Mouse (Mus musculus) ES-Bruce4 (cell line): ENCODE measurements around the gene H2-M3. TPM values are rescaled to one million over a fixed set of nuclear protein-coding genes. Genes with fewer than 3 reads are reported as not detected.
"Not testable (repeated sequence)": the region's sequence is repeated elsewhere in the genome, so short reads cannot be mapped to it uniquely, and the experiment has no call there.

Source experiments
- H3K27ac ChIP-seq: 2 replicates; pipeline ENCODE4 v1.5.1; 2012; ENCODE audit warnings: low read length, inconsistent platforms; ENCODE audit not compliant: insufficient read depth
- H3K27me3 ChIP-seq: 2 replicates; pipeline ENCODE4 v1.6.1; 2012; ENCODE audit warnings: mild to moderate bottlenecking, low read length, inconsistent platforms; ENCODE audit not compliant: control insufficient read depth, poor library complexity, insufficient read depth, severe bottlenecking
- H3K36me3 ChIP-seq: 2 replicates; pipeline ENCODE4 v1.6.1; 2012; ENCODE audit warnings: inconsistent platforms, mild to moderate bottlenecking, low read length, moderate library complexity; ENCODE audit not compliant: control insufficient read depth, poor library complexity, insufficient read depth, severe bottlenecking
- H3K4me1 ChIP-seq: one replicate; pipeline ENCODE4 v1.8.1; 2011; ENCODE audit warnings: low read length; ENCODE audit not compliant: control insufficient read depth, insufficient read depth
- H3K4me3 ChIP-seq: 2 replicates; pipeline ENCODE4 v1.5.1; 2011; ENCODE audit warnings: low read depth, mild to moderate bottlenecking, low read length
- H3K9ac ChIP-seq: 2 replicates; pipeline ENCODE4 v1.6.1; 2012; ENCODE audit warnings: low read depth, mild to moderate bottlenecking, inconsistent platforms; ENCODE audit not compliant: poor library complexity, severe bottlenecking
- H3K9me3 ChIP-seq: replicated peaks from 2 replicates; pipeline ENCODE4 v1.6.1; 2012; ENCODE audit warnings: mild to moderate bottlenecking, low read length, inconsistent platforms; ENCODE audit not compliant: control insufficient read depth, poor library complexity, insufficient read depth, severe bottlenecking
- CTCF ChIP-seq: IDR thresholded peaks from one replicate; pipeline ENCODE4 v1.8.1; 2011; ENCODE audit warnings: low read depth, low read length
- EP300 ChIP-seq: IDR thresholded peaks from 2 replicates; pipeline ENCODE4 v1.6.1; 2011; ENCODE audit warnings: low read depth, low read length; ENCODE audit not compliant: insufficient read depth
- POLR2A ChIP-seq: IDR thresholded peaks from one replicate; pipeline ENCODE4 v1.8.1; 2011; ENCODE audit warnings: low read length; ENCODE audit not compliant: insufficient read depth
- polyA plus RNA-seq: library from polyadenylated mRNA; stranded (reverse); fragments of >200 nt; gene quantifications from 2 replicates; pipeline ENCODE4 v1.2.4, GENCODE M21; 2011; ENCODE audit warnings: low read depth; ENCODE audit not compliant: missing spikeins, insufficient read depth, insufficient read length

Gene H2-M3
- 3.3 and 3.4 TPM in 2 replicates for polyA plus RNA-seq

DNA sequence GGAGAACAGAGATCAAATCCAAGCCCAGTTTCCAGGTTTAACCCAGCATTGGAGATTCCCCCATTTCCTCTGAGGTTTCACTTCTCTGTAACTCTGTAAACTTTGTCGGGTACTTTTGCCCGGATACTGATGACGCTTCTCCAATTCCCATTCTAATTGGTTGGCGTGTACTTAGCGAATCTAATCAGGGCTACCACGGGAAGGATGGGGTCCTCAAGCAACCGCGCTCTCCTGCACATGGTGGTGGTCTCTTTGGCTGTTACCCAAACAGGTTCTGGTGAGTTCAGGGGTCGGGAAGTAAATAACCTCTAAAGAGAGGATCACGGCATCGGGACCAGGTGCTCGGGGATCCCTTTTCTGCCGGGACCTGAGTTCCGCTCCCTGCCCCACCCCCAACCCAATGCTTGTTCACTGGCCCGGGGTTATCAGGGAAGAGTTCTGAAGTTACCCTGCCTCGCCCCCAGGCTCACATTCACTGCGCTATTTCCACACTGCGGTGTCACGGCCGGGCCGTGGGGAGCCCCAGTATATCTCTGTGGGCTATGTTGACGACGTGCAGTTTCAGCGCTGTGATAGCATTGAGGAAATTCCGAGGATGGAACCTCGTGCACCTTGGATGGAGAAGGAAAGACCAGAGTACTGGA lies at the start of gene H2-M3:
H2-M3 (plus strand) TSS at position 163 of the 644 bp plus-strand sequence.
- no peak for TF ChIP-seq CTCF
- TF ChIP-seq POLR2A: no peak
- TF ChIP-seq EP300: no peak
- Histone ChIP-seq H3K4me3 (peak within 1 kb of the TSS; percentile 95), H3K27ac (no peak within 1 kb of the TSS), H3K36me3 (no peaks in the 10 kb centered on the region), H3K9me3 (no peaks in the 10 kb centered on the region), H3K27me3 (no peaks in the 10 kb centered on the region), H3K9ac (peak within 1 kb of the TSS; percentile 61), H3K4me1 (no peaks in the 10 kb centered on the region)

GRCm38 (mm10) chr17:37221879-37222278 lies 48.1 kb upstream of the H2-M3 start:
- Histone ChIP-seq H3K36me3 (no peaks in the 10 kb centered on the region), H3K9me3 (0 out of 2 replicates have a peak, but pooled peaks cover 2% of the 10 kb centered on the region), H3K27ac (no peak overlapping the region), H3K9ac (no peak overlapping the region), H3K4me1 (no peaks in the 10 kb centered on the region), H3K4me3 (no peak overlapping the region), H3K27me3 (no peaks in the 10 kb centered on the region)
- TF ChIP-seq POLR2A (no peak), CTCF (peak; percentile 3)

- not testable (repeated sequence) for H3K36me3 ChIP-seq, H3K4me3 ChIP-seq, H3K9ac ChIP-seq, H3K27ac ChIP-seq, H3K4me1 ChIP-seq, H3K27me3 ChIP-seq
- H3K9me3 ChIP-seq: peaks cover 23% of the 10 kb centered on the region
Observed at GRCm38 (mm10) chr17:37237230-37237629, 32.8 kb upstream of the H2-M3 start, which contains the start of gene Olfr97. Gene Olfr97, minus strand, starts transcription at chr17:37237330.

- no peaks in the 10 kb centered on the region for H3K36me3 ChIP-seq
- TF ChIP-seq POLR2A: no peak
- TF ChIP-seq CTCF: no peak
- no peak for TF ChIP-seq EP300
- no peak overlapping the region for H3K9ac ChIP-seq
- 0 out of 2 replicates have a peak overlapping the region, but pooled peaks have one; percentile 16 for H3K27ac ChIP-seq
- H3K27me3 ChIP-seq: no peaks in the 10 kb centered on the region
- no peak overlapping the region for H3K4me3 ChIP-seq
- no peaks in the 10 kb centered on the region for H3K4me1 ChIP-seq
- peaks cover 23% of the 10 kb centered on the region for H3K9me3 ChIP-seq
Observed at GRCm38 (mm10) chr17:37242198-37242597, 27.8 kb upstream of the H2-M3 start.

DNA sequence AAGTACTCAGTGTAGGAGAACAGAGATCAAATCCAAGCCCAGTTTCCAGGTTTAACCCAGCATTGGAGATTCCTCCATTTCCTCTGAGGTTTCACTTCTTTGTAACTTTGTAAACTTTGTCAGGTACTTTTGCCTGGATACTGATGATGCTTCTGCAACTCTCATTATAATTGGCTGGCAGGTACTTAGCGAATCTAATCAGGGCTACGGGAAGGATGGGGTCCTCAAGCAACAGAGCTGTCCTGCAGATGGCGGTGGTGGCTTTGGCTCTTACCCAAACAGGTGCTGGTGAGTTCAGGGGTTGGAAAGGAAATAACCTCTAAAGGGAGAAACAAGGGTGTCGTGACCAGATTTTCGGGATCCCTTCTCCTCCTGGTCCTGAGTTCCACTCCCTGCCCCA lies 23.3 kb upstream of the H2-M3 start:
- no peak overlapping the region for H3K27ac ChIP-seq
- no peak overlapping the region for H3K9ac ChIP-seq
- H3K4me1 ChIP-seq: no peaks in the 10 kb centered on the region
- H3K27me3 ChIP-seq: no peaks in the 10 kb centered on the region
- H3K36me3 ChIP-seq: no peaks in the 10 kb centered on the region
- H3K4me3 ChIP-seq: no peak overlapping the region
- peak; percentile 45 for TF ChIP-seq CTCF
- TF ChIP-seq EP300: no peak
- no peaks in the 10 kb centered on the region; the same call in 1 of the 2 replicates for H3K9me3 ChIP-seq

GRCm38 (mm10) chr17:37249460-37249859 lies 20.6 kb upstream of the H2-M3 start:
- Histone ChIP-seq H3K4me3 (no peak overlapping the region), H3K27ac (no peak overlapping the region), H3K4me1 (no peaks in the 10 kb centered on the region), H3K9me3 (no peaks in the 10 kb centered on the region), H3K36me3 (no peaks in the 10 kb centered on the region), H3K27me3 (no peaks in the 10 kb centered on the region), H3K9ac (no peak overlapping the region)
- TF ChIP-seq CTCF: no peak
